Mouse (Mus musculus): ENCODE data around the gene Eef1a1. TPM values are rescaled to one million over a fixed set of nuclear protein-coding genes. Genes with fewer than 3 reads are reported as not detected.
"Not testable (repeated sequence)": the region's sequence is repeated elsewhere in the genome, so short reads cannot be mapped to it uniquely, and the experiment has no call there.

Gene Eef1a1
- polyA plus RNA-seq, 1 experiment from 2014 or later: 3,838 TPM

GRCm38 (mm10) chr9:78504133-78504532 is 15.2 kb upstream of the Eef1a1 start:
- Histone ChIP-seq H3K36me3 (ENCODE audit: control insufficient read depth, insufficient read depth, low read length) (no peaks in the 10 kb centered on the region), H3K4me3 (ENCODE audit: low read depth, low read length) (no peak overlapping the region), H3K27me3 (ENCODE audit: control insufficient read depth, insufficient read depth, low read length) (no peaks in the 10 kb centered on the region), H3K4me2 (no peak overlapping the region), H3K27ac (ENCODE audit: low read depth, low read length) (no peak overlapping the region), H3K9me3 (replicated peaks; ENCODE audit: control insufficient read depth, low read length) (no peaks in the 10 kb centered on the region), H3K4me1 (ENCODE audit: control insufficient read depth, insufficient read depth, low read length) (peaks cover 29% of the 10 kb centered on the region), H3K9ac (ENCODE audit: low read depth, low read length) (no peak overlapping the region)
- WGBS (ENCODE audit: insufficient replicate concordance): 69% methylated on average over 4 of the region's 4 CpGs
- ATAC-seq (replicated peaks; ENCODE audit: insufficient number of reproducible peaks, low FRiP score, low TSS enrichment): no peak

GRCm38 (mm10) chr9:78503223-78504079 is 14.5 kb upstream of the Eef1a1 start:
- H3K4me3 ChIP-seq (ENCODE audit: low read depth, low read length): no peak overlapping the region
- H3K9ac ChIP-seq (ENCODE audit: low read depth, low read length): 0 out of 2 replicates have a peak overlapping the region, but pooled peaks have one; percentile 7
- ATAC-seq (replicated peaks; ENCODE audit: insufficient number of reproducible peaks, low FRiP score, low TSS enrichment): no peak
- H3K36me3 ChIP-seq (ENCODE audit: control insufficient read depth, insufficient read depth, low read length): no peaks in the 10 kb centered on the region
- 14% methylated on average over 6 of the region's 6 CpGs for whole genome bisulfite sequencing (ENCODE audit: insufficient replicate concordance)
- H3K27ac ChIP-seq (ENCODE audit: low read depth, low read length): peak overlapping the region; percentile 63
- H3K9me3 ChIP-seq (replicated peaks; ENCODE audit: control insufficient read depth, low read length): no peaks in the 10 kb centered on the region
- H3K4me2 ChIP-seq: no peak overlapping the region
- peaks cover 29% of the 10 kb centered on the region for H3K4me1 ChIP-seq (ENCODE audit: control insufficient read depth, insufficient read depth, low read length)
- H3K27me3 ChIP-seq (ENCODE audit: control insufficient read depth, insufficient read depth, low read length): no peaks in the 10 kb centered on the region

- H3K4me1 ChIP-seq (ENCODE audit: control insufficient read depth, insufficient read depth, low read length): peaks cover 25% of the 10 kb centered on the region
- H3K27me3 ChIP-seq (ENCODE audit: control insufficient read depth, insufficient read depth, low read length): no peaks in the 10 kb centered on the region
- H3K9ac ChIP-seq (ENCODE audit: low read depth, low read length): no peak overlapping the region
- H3K4me3 ChIP-seq (ENCODE audit: low read depth, low read length): no peak overlapping the region
- H3K4me2 ChIP-seq: no peak overlapping the region
- WGBS (ENCODE audit: insufficient replicate concordance): 87% methylated on average over 4 of the region's 4 CpGs
- H3K27ac ChIP-seq (ENCODE audit: low read depth, low read length): no peak overlapping the region
- no peaks in the 10 kb centered on the region for H3K9me3 ChIP-seq (replicated peaks; ENCODE audit: control insufficient read depth, low read length)
- no peak for ATAC-seq (replicated peaks; ENCODE audit: insufficient number of reproducible peaks, low FRiP score, low TSS enrichment)
- H3K36me3 ChIP-seq (ENCODE audit: control insufficient read depth, insufficient read depth, low read length): no peaks in the 10 kb centered on the region
Observed at GRCm38 (mm10) chr9:78501284-78501683, 12.3 kb upstream of the Eef1a1 start.

GRCm38 (mm10) chr9:78500386-78500785 is 11.4 kb upstream of the Eef1a1 start:
- Histone ChIP-seq H3K27ac (ENCODE audit: low read depth, low read length) (peak overlapping the region; percentile 10), H3K27me3 (ENCODE audit: control insufficient read depth, insufficient read depth, low read length) (no peaks in the 10 kb centered on the region), H3K4me1 (ENCODE audit: control insufficient read depth, insufficient read depth, low read length) (peaks cover 18% of the 10 kb centered on the region), H3K9ac (ENCODE audit: low read depth, low read length) (no peak overlapping the region), H3K36me3 (ENCODE audit: control insufficient read depth, insufficient read depth, low read length) (no peaks in the 10 kb centered on the region), H3K4me3 (ENCODE audit: low read depth, low read length) (no peak overlapping the region), H3K9me3 (replicated peaks; ENCODE audit: control insufficient read depth, low read length) (no peaks in the 10 kb centered on the region), H3K4me2 (no peak overlapping the region)
- no peak for ATAC-seq (replicated peaks; ENCODE audit: insufficient number of reproducible peaks, low FRiP score, low TSS enrichment)
- 16% methylated on average over 3 of the region's 3 CpGs for WGBS (ENCODE audit: insufficient replicate concordance)

GRCm38 (mm10) chr9:78493171-78493570 is 4.2 kb upstream of the Eef1a1 start:
- 89% methylated on average over 7 of the region's 7 CpGs for WGBS (ENCODE audit: insufficient replicate concordance)
- no peaks in the 10 kb centered on the region for H3K4me1 ChIP-seq (ENCODE audit: control insufficient read depth, insufficient read depth, low read length)
- H3K4me2 ChIP-seq: no peak overlapping the region
- no peaks in the 10 kb centered on the region for H3K27me3 ChIP-seq (ENCODE audit: control insufficient read depth, insufficient read depth, low read length)
- no peak overlapping the region for H3K27ac ChIP-seq (ENCODE audit: low read depth, low read length)
- no peaks in the 10 kb centered on the region for H3K9me3 ChIP-seq (replicated peaks; ENCODE audit: control insufficient read depth, low read length)
- H3K4me3 ChIP-seq (ENCODE audit: low read depth, low read length): no peak overlapping the region
- no peaks in the 10 kb centered on the region for H3K36me3 ChIP-seq (ENCODE audit: control insufficient read depth, insufficient read depth, low read length)
- no peak overlapping the region for H3K9ac ChIP-seq (ENCODE audit: low read depth, low read length)
- no peak for ATAC-seq (replicated peaks; ENCODE audit: insufficient number of reproducible peaks, low FRiP score, low TSS enrichment)

GRCm38 (mm10) chr9:78492254-78492653 is 3.3 kb upstream of the Eef1a1 start:
- no peak overlapping the region for H3K4me2 ChIP-seq
- H3K4me3 ChIP-seq (ENCODE audit: low read depth, low read length): no peak overlapping the region
- no peaks in the 10 kb centered on the region for H3K36me3 ChIP-seq (ENCODE audit: control insufficient read depth, insufficient read depth, low read length)
- H3K9ac ChIP-seq (ENCODE audit: low read depth, low read length): no peak overlapping the region
- no peaks in the 10 kb centered on the region for H3K4me1 ChIP-seq (ENCODE audit: control insufficient read depth, insufficient read depth, low read length)
- WGBS (ENCODE audit: insufficient replicate concordance): 85% methylated on average over 3 of the region's 3 CpGs
- H3K9me3 ChIP-seq (replicated peaks; ENCODE audit: control insufficient read depth, low read length): no peaks in the 10 kb centered on the region
- no peaks in the 10 kb centered on the region for H3K27me3 ChIP-seq (ENCODE audit: control insufficient read depth, insufficient read depth, low read length)
- H3K27ac ChIP-seq (ENCODE audit: low read depth, low read length): no peak overlapping the region
- no peak for ATAC-seq (replicated peaks; ENCODE audit: insufficient number of reproducible peaks, low FRiP score, low TSS enrichment)

GRCm38 (mm10) chr9:78491169-78491568 is 2.2 kb upstream of the Eef1a1 start:
- Histone ChIP-seq H3K36me3 (ENCODE audit: control insufficient read depth, insufficient read depth, low read length) (no peaks in the 10 kb centered on the region), H3K27me3 (ENCODE audit: control insufficient read depth, insufficient read depth, low read length) (no peaks in the 10 kb centered on the region), H3K27ac (ENCODE audit: low read depth, low read length) (no peak overlapping the region), H3K9ac (ENCODE audit: low read depth, low read length) (no peak overlapping the region), H3K4me3 (ENCODE audit: low read depth, low read length) (no peak overlapping the region), H3K9me3 (replicated peaks; ENCODE audit: control insufficient read depth, low read length) (no peaks in the 10 kb centered on the region), H3K4me1 (ENCODE audit: control insufficient read depth, insufficient read depth, low read length) (no peaks in the 10 kb centered on the region), H3K4me2 (no peak overlapping the region)
- 70% methylated on average over 3 of the region's 3 CpGs for WGBS (ENCODE audit: insufficient replicate concordance)
- no peak for ATAC-seq (replicated peaks; ENCODE audit: insufficient number of reproducible peaks, low FRiP score, low TSS enrichment)

GRCm38 (mm10) chr9:78488021-78488420 is 930 bp downstream of the Eef1a1 start:
- not testable (repeated sequence) for H3K36me3 ChIP-seq (ENCODE audit: control insufficient read depth, insufficient read depth, low read length); H3K4me1 ChIP-seq (ENCODE audit: control insufficient read depth, insufficient read depth, low read length); H3K4me3 ChIP-seq (ENCODE audit: low read depth, low read length); H3K27ac ChIP-seq (ENCODE audit: low read depth, low read length); H3K9me3 ChIP-seq (replicated peaks; ENCODE audit: control insufficient read depth, low read length); H3K4me2 ChIP-seq; H3K9ac ChIP-seq (ENCODE audit: low read depth, low read length); H3K27me3 ChIP-seq (ENCODE audit: control insufficient read depth, insufficient read depth, low read length); ATAC-seq (replicated peaks; ENCODE audit: insufficient number of reproducible peaks, low FRiP score, low TSS enrichment)
- WGBS (ENCODE audit: insufficient replicate concordance): 91% methylated on average over 5 of the region's 5 CpGs

GRCm38 (mm10) chr9:78484660-78485059 is 4.3 kb downstream of the Eef1a1 start:
- Histone ChIP-seq H3K4me1 (ENCODE audit: control insufficient read depth, insufficient read depth, low read length) (peaks cover 6% of the 10 kb centered on the region), H3K9ac (ENCODE audit: low read depth, low read length) (no peak overlapping the region), H3K27me3 (ENCODE audit: control insufficient read depth, insufficient read depth, low read length) (no peaks in the 10 kb centered on the region), H3K36me3 (ENCODE audit: control insufficient read depth, insufficient read depth, low read length) (peaks cover 5% of the 10 kb centered on the region; the same call in 1 of the 2 replicates), H3K4me3 (ENCODE audit: low read depth, low read length) (no peak overlapping the region), H3K9me3 (replicated peaks; ENCODE audit: control insufficient read depth, low read length) (no peaks in the 10 kb centered on the region), H3K27ac (ENCODE audit: low read depth, low read length) (0 out of 2 replicates have a peak overlapping the region, but pooled peaks have one; percentile 10), H3K4me2 (no peak overlapping the region)
- ATAC-seq (replicated peaks; ENCODE audit: insufficient number of reproducible peaks, low FRiP score, low TSS enrichment): no peak
- WGBS (ENCODE audit: insufficient replicate concordance): 73% methylated on average over 3 of the region's 3 CpGs
